Mouse (Mus musculus) neural tube, embryonic 12.5 days (tissue): Measurements from ENCODE around the gene Fam50a. TPM values are rescaled to one million over a fixed set of nuclear protein-coding genes. Genes with fewer than 3 reads are reported as not detected.
"Not testable (repeated sequence)": the region's sequence is repeated elsewhere in the genome, so short reads cannot be mapped to it uniquely, and the experiment has no call there.

ENCODE experiments used
- ATAC-seq: fragments of 200-750 bp; cut with Nextera tagmentation; 2 replicates; pipeline ENCODE4 v1.8.0; 2017; ENCODE audit warnings: low read depth, mild to moderate bottlenecking, moderate TSS enrichment, moderate library complexity; ENCODE audit not compliant: low FRiP score
- H3K27ac ChIP-seq: fragments of 300-500 bp; sonication (generic); 2 replicates; pipeline ENCODE4 v1.5.1; 2016
- H3K27me3 ChIP-seq: fragments of 300-500 bp; sonication (generic); replicated peaks from 2 replicates; pipeline ENCODE4 v1.6.1; 2016; ENCODE audit warnings: mild to moderate bottlenecking
- H3K36me3 ChIP-seq: fragments of 300-500 bp; sonication (generic); 2 replicates; pipeline ENCODE4 v1.6.1; 2016; ENCODE audit warnings: mild to moderate bottlenecking
- H3K4me1 ChIP-seq: fragments of 300-500 bp; sonication (generic); 2 replicates; pipeline ENCODE4 v1.6.1; 2016
- H3K4me2 ChIP-seq: fragments of 300-500 bp; sonication (generic); replicated peaks from 2 replicates; pipeline ENCODE4 v1.6.1; 2016; ENCODE audit warnings: mild to moderate bottlenecking
- H3K4me3 ChIP-seq: fragments of 300-500 bp; sonication (generic); 2 replicates; pipeline ENCODE4 v1.5.1; 2016
- H3K9ac ChIP-seq: fragments of 300-500 bp; sonication (generic); 2 replicates; pipeline ENCODE4 v1.6.1; 2016; ENCODE audit warnings: mild to moderate bottlenecking
- H3K9me3 ChIP-seq: fragments of 300-500 bp; sonication (generic); 2 replicates; pipeline ENCODE4 v1.6.1; 2016; ENCODE audit warnings: mild to moderate bottlenecking
- WGBS: fragments of 180-500 bp; shearing (Covaris S2); methylation state at CpG from one replicate; pipeline ENCODE4 v1.1.7; 2016; 5-methylcytosine and 5-hydroxymethylcytosine counted together
- microRNA-seq: library from miRNA; unstranded; fragments of <30 nt; microRNA quantifications from one replicate; pipeline ENCODE4, GENCODE M21; 2017
- polyA plus RNA-seq: library from polyadenylated mRNA; unstranded; fragments of >200 nt; fragmentation: Nextera tagmentation; extraction: Ambion mirVana; gene quantifications from 2 replicates; pipeline ENCODE4 v1.2.1, GENCODE M21; 2016

Gene Fam50a
- polyA plus RNA-seq, 1 experiment from 2014 or later: 64.5 TPM

- H3K4me1 ChIP-seq, H3K4me3 ChIP-seq, H3K9ac ChIP-seq, H3K27ac ChIP-seq, H3K36me3 ChIP-seq, H3K4me2 ChIP-seq, H3K27me3 ChIP-seq, H3K9me3 ChIP-seq, ATAC-seq: not testable (repeated sequence)
- 90% methylated on average over 3 of the region's 3 CpGs for WGBS
Observed at GRCm38 (mm10) chrX:74357069-74357468, 44.2 kb downstream of the Fam50a start.

- H3K4me3 ChIP-seq: no peak overlapping the region
- no peaks in the 10 kb centered on the region for H3K9me3 ChIP-seq
- H3K9ac ChIP-seq: no peak overlapping the region
- no peak overlapping the region for H3K27ac ChIP-seq
- no peak for ATAC-seq
- H3K36me3 ChIP-seq: no peaks in the 10 kb centered on the region
- H3K27me3 ChIP-seq: no peaks in the 10 kb centered on the region
- no peaks in the 10 kb centered on the region for H3K4me1 ChIP-seq
- 53% methylated on average over 11 of the region's 11 CpGs for WGBS
- H3K4me2 ChIP-seq: no peak overlapping the region
Observed at GRCm38 (mm10) chrX:74359171-74359570, 46.3 kb downstream of the Fam50a start.

- H3K27me3 ChIP-seq: no peaks in the 10 kb centered on the region
- H3K4me2 ChIP-seq: peak overlapping the region; percentile 64
- peak overlapping the region; percentile 54 for H3K4me3 ChIP-seq
- WGBS: 74% methylated on average over 10 of the region's 10 CpGs
- no peak overlapping the region for H3K27ac ChIP-seq
- no peak for ATAC-seq
- no peaks in the 10 kb centered on the region for H3K9me3 ChIP-seq
- H3K4me1 ChIP-seq: no peaks in the 10 kb centered on the region; the same call in 1 of the 2 replicates
- no peaks in the 10 kb centered on the region for H3K36me3 ChIP-seq
- H3K9ac ChIP-seq: peak overlapping the region; percentile 73
Observed at GRCm38 (mm10) chrX:74367512-74367911, 54.7 kb downstream of the Fam50a start.

- H3K4me2 ChIP-seq: peak overlapping the region; percentile 64
- peak; percentile 67 for ATAC-seq
- H3K9ac ChIP-seq: peak overlapping the region; percentile 73
- H3K27me3 ChIP-seq: no peaks in the 10 kb centered on the region
- H3K4me3 ChIP-seq: peak overlapping the region; percentile 54
- no peaks in the 10 kb centered on the region; the same call in 1 of the 2 replicates for H3K4me1 ChIP-seq
- no peak overlapping the region for H3K27ac ChIP-seq
- WGBS: 21% methylated on average over 46 of the region's 49 CpGs
- no peaks in the 10 kb centered on the region for H3K9me3 ChIP-seq
- no peaks in the 10 kb centered on the region for H3K36me3 ChIP-seq
Observed at GRCm38 (mm10) chrX:74368209-74368909, 55.5 kb downstream of the Fam50a start.

Small RNA genes lying within 50 kb of the gene (microRNA-seq; reads per million reads assigned to microRNA genes)
- gene Mir7091 (not detected), gene Mir7092 (not detected)

Other genes with a start within 250 kb of the Fam50a start
- not detected in 2 replicates for gene Opn1mw, start 185.6 kb upstream of the Fam50a start, polyA plus RNA-seq
- 14.4 and 14.5 TPM in 2 replicates for gene Mecp2, start 177.7 kb upstream of the Fam50a start, polyA plus RNA-seq
- gene Tex28, start 145.2 kb upstream of the Fam50a start, polyA plus RNA-seq: not detected in 2 replicates
- gene Tktl1, start 135.8 kb upstream of the Fam50a start, polyA plus RNA-seq: 0.10 TPM in 1 of 2 replicates, not detected in the other
- 158 and 170 TPM in 2 replicates for gene Flna, start 63.2 kb upstream of the Fam50a start, polyA plus RNA-seq
- gene Emd, start 58.3 kb upstream of the Fam50a start, polyA plus RNA-seq: 16.5 and 18.2 TPM in 2 replicates
- 527 and 575 TPM in 2 replicates for gene Rpl10, start 42.2 kb upstream of the Fam50a start, polyA plus RNA-seq
- gene Taz, start 31.1 kb upstream of the Fam50a start, polyA plus RNA-seq: 86.7 and 93.3 TPM in 2 replicates
- gene Dnase1l1, start 30.7 kb upstream of the Fam50a start, polyA plus RNA-seq: 3.9 and 5.7 TPM in 2 replicates
- 151 and 161 TPM in 2 replicates for gene Atp6ap1, start 15.9 kb upstream of the Fam50a start, polyA plus RNA-seq
- gene Gdi1, start 8.0 kb upstream of the Fam50a start, polyA plus RNA-seq: 706 and 748 TPM in 2 replicates
- 47.0 and 54.6 TPM in 2 replicates for gene Plxna3, start 16.0 kb downstream of the Fam50a start, polyA plus RNA-seq
- 83.2 and 89.6 TPM in 2 replicates for gene Lage3, start 40.6 kb downstream of the Fam50a start, polyA plus RNA-seq
- 61.1 and 63.7 TPM in 2 replicates for gene Ubl4a, start 60.2 kb downstream of the Fam50a start, polyA plus RNA-seq
- 8.3 and 8.4 TPM in 2 replicates for gene Slc10a3, start 60.3 kb downstream of the Fam50a start, polyA plus RNA-seq
- gene Fam3a, start 80.2 kb downstream of the Fam50a start, polyA plus RNA-seq: 27.3 and 31.5 TPM in 2 replicates
- gene Ikbkg, start 80.3 kb downstream of the Fam50a start, polyA plus RNA-seq: 19.9 and 21.2 TPM in 2 replicates
- gene G6pdx, start 116.2 kb downstream of the Fam50a start, polyA plus RNA-seq: 47.6 and 57.4 TPM in 2 replicates
- not detected in 2 replicates for gene Gm6880, start 168.4 kb downstream of the Fam50a start, polyA plus RNA-seq